22 mouse cellular contexts compared by ENCODE assay signal in genomic region chr16:67017710-67018109, GRCm38 (mm10).
DNase-seq lines count a peak whose midpoint lies in the region; ATAC-seq lines count a peak whose summit lies in the region.
"Had no signal": no experiment of that assay in that cellular context is flagged by ENCODE, and none has a peak within 500 bp of the region (broad histone marks: within the 10 kb centered on the region; RNA-seq: fewer than 3 reads in every experiment).

No protein-coding gene starts in this region.

- no peak for DNase-seq in frontal cortex, adult 2 months (ENCODE audit: extremely low spot score in 1 of 2, low spot score in 1 of 2)
- DNase-seq in NIH3T3 (ENCODE audit: low read depth) (peak; percentile 1), liver (no peak)
- peak; percentile 11 for DNase-seq in fibroblast of lung, adult 2 months (ENCODE audit: low read depth)
- DNase-seq in cerebellum, postnatal 10 days = no peak
- DNase-seq: adrenal gland, adult 8-10 months; adrenal gland, postnatal 25 days; cerebellum, adult 18-20 months; cerebellum, adult 9-11 months; cerebellum, postnatal 36 days; embryo, embryonic 11 days; forebrain, postnatal 0 days; gastrocnemius, postnatal 10 days; gastrocnemius, postnatal 36 days; heart, adult 2 months; heart, postnatal 14 days; heart, postnatal 4 days; kidney, adult 2 months had no signal

- ATAC-seq in frontal cortex, adult (ENCODE audit: low TSS enrichment) = peak; percentile 52; the same call in 1 of the 2 replicates
- ATAC-seq: activated CD4-positive, CD25-positive, alpha-beta regulatory T cell, adult 4 months; forebrain, embryonic 14.5 days; forebrain, postnatal 0 days; intestine, postnatal 0 days had no signal

Comparison
In these comparisons a context has a peak if more than half of its experiments do, and no peak if none do; other contexts are left out.
1. DNase-seq: peak in NIH3T3 (single experiment) and fibroblast of lung, adult 2 months (single experiment); none in frontal cortex, adult 2 months (0 of 2), cerebellum, postnatal 10 days (0 of 2) and liver (single experiment).